Mouse (Mus musculus) embryo, embryonic 11.5 days (tissue): ENCODE results near the gene Nptxr.

ENCODE experiments used
- DNase-seq: peaks from one replicate; pipeline ENCODE4 v3.0.0-alpha.2; 2012; ENCODE audit warnings: low read depth, low spot score

The Nptxr gene

DNA sequence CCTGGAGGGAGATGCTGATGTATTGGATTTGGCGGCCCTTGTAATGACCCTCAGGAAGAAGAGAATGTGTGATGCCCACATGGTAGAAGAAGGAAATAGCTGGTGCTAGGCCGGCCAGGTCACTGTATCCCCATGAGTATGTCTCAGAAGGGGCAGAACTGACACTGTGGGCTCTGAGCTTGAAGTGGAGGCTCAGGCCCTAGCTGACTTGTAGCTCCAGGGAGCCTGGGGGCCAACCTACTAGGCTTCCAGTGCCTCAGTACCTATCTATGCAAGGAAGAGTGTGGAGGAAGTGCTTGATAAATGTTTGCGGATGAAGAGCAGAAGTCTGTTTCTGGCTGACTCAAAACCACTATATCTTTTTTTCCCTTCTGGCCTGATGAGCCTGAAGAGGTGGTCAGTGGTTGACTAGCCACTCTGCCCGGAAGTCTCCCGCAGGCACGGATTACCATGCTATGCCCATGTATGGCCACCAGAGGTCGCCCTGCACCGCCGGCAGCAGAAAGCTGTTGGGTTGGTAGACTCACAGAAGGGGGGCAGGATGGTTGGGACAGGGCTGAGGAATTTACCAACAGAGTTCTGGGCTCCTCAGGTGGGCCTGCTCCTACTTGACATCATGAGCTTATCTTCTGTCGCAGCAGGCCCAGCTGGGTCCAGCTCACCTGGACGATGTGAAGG, 51.7 kb downstream of the Nptxr start:
- DNase-seq: peak; percentile 46

- no peak for DNase-seq
These were observed 52.8 kb downstream of the Nptxr start for GRCm38 (mm10) chr15:79751772-79752171.

GRCm38 (mm10) chr15:79750266-79750665, 54.3 kb downstream of the Nptxr start:
- no peak for DNase-seq

DNA sequence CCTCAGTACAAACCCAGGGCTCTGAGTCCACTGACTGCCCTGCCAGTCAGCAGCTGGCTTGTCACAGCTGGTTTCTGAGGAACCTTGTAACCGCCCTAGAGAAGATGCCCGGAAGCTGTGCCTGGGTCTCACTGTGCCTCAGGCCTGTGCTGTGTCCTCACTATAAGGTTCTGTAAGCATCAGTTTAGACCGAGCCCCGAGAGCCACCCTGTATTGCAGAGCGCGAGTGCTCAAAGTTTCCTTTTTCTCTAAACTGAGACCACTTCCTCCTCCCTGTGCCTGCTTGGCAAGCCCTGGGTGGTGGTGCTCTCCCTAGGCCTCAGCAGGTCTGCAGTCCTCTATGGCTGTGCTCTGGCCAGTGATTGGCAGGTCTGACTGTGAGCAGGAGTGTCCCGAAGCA, 55.4 kb downstream of the Nptxr start:
- no peak for DNase-seq

- no peak for DNase-seq
These were observed 56.6 kb downstream of the Nptxr start for GRCm38 (mm10) chr15:79747998-79748397.

GRCm38 (mm10) chr15:79745883-79746282, 58.7 kb downstream of the Nptxr start:
- DNase-seq: no peak

DNA sequence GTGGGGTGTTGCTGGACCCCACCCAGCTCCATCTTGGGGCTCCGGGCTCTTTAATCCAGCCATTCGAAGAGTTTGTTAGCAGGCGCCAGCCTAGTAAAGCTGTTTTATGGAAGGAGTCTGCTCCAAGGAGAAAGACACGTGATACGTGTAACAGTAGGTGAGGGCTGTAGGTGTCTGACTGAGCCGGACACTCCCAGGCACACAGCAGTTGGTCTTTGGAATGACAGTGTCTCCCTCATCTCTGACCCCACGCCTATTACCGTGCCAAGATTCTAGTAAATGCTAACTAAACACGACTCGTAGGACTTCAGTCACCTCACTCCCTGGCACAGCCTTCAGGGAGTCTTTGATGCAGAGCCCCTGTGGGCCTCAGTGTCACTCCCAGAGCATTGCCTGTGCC, 59.3 kb downstream of the Nptxr start:
- no peak for DNase-seq

DNA sequence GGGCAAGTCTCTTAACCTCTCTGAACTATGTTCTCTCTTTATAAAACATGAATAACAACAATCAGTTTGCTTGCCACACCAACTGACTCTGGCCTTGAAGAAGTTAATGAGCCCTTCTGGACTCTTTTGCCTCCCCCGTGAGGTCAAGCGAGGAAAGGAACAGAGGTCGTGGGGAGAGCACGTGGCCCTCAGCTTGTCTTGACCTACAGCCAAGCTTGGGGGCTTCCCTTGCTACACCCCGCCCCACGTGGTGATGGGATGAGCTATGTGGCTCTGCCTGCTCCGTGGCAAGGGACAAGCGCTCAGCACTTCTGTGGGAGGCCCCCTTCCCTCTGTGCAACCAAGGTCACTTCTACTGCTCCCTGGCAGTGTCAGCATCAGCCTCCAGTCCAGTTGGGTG, 59.8 kb downstream of the Nptxr start:
- no peak for DNase-seq

- DNase-seq: no peak
These were observed 60.6 kb downstream of the Nptxr start for GRCm38 (mm10) chr15:79744001-79744400.

DNA sequence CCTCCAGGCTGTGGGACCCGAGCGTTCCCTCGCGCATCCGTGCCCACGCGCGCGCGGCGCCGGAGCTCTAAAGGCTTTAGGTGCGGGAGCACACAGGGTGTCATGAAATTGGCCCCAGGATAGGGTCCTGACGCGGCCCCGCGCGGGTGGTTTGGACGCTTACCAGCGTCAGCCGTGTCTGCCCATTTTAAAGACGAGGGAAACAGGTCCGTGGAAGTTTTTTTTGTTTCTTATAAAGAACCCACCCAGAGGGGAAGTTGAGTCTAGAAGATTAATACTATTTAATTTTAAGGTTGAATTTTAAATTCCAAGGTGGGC, 61.9 kb downstream of the Nptxr start:
- no peak for DNase-seq

DNA sequence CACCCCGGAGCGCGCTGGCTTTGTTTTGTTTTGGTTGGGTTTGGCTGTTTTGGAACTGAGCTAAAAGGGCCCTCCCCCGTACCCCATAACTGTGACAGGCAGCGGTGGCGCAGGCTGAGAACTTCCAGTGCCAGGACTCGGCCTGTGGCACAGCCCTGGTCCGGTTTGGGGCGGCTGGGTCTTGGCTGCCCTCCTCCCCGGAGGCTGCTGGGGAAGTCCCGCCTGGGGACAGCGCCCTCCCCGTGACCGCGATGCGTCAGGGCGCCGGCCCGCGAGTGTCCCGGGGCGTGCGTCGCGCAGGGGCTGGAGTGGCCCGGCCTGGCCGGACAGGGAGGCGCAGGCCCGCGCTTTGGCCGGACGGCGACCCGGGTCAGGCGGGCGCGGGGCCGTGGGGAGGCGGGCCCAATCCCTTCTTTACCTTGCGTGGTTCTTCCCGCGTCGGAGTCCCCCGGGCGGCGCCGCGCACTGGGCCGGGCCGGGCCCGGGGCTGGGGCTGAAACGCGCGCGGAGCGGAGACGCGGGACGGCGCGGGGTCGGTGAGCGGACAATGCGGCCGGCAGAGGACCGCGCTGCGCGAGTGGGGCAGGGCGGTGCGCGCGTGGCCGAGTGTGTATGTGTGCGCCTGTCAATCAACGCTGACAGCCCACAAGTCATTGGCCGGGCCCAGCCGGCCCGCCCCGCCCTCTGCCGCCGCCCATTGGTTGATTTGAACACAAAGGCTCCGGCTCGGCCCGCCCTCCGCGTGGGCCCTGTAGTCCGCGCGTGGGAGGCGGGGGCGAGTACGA, 62.5 kb downstream of the Nptxr start, which contains the start of gene Sun2:
Sun2 (minus strand) TSS at position 616 of the 785 bp plus-strand sequence.
- DNase-seq: peak; percentile 82

DNA sequence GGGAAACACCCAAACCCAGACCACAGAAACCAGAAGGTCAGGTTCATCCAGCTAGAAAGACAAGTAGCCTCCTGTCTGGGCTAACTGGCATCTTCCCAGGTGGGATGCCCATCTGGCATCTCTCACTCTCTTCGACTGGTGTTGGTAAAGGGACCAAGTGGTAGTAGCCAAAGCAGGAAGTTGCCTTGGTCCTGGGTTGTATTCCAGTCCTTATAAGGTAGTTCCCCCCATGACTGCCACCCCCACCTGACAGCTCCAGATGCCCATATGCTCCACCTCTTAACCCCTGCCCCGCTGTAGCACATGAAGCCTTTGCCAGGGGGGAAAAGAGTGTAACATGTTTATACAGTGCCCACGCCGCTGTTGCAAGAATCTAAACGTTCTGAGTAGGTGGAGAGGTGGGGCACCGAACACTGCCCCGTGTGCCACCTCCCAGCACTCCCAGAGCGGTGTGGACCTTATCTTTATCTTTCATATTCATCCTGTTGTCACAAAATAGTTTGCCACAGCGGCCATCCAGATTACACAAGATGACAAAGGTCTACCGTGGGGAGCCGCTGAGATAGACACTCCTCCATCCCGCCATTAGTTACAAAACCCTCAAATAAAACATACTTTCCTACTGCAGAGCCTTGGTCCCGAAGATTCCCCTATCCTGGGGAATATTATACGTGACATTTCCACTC, 63.2 kb downstream of the Nptxr start:
- no peak for DNase-seq

DNA sequence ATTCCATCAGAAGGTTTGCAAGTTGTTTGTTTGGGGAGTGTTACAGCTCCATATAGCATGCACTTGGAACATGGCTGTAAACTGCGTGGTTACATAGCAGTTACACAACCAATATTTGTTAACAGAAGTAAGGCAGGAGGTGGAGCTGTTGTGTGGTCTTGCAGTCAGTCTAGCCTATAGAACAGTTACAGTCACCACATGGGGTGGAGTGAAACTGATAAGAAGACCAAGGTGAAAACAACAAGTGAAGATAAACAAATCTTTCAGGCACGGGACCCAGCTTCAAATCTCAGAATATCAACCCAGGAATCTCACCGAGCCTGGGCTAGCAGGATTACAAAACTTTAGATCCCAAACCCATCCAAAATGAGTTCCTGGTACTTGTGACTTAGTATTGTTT, 63.8 kb downstream of the Nptxr start:
- DNase-seq: no peak
